Mouse (Mus musculus) embryonic facial prominence, embryonic 13.5 days (tissue): ENCODE results near the gene Stac3. TPM values are rescaled to one million over a fixed set of nuclear protein-coding genes. Genes with fewer than 3 reads are reported as not detected.

ENCODE experiments used
- ATAC-seq: fragments of 200-750 bp; cut with Nextera tagmentation; 2 replicates; pipeline ENCODE4 v1.8.0; 2017; ENCODE audit warnings: low read depth; ENCODE audit not compliant: insufficient number of reproducible peaks, insufficient read depth, low FRiP score, low TSS enrichment
- H3K27ac ChIP-seq: fragments of 300-500 bp; sonication (generic); 2 replicates; pipeline ENCODE4 v1.5.1; 2015; ENCODE audit warnings: moderate library complexity, mild to moderate bottlenecking, inconsistent platforms
- H3K27me3 ChIP-seq: fragments of 300-500 bp; sonication (generic); 2 replicates; pipeline ENCODE4 v1.6.1; 2015; ENCODE audit warnings: mild to moderate bottlenecking, inconsistent platforms
- H3K36me3 ChIP-seq: fragments of 300-500 bp; sonication (generic); 2 replicates; pipeline ENCODE4 v1.6.1; 2015; ENCODE audit warnings: mild to moderate bottlenecking, inconsistent platforms
- H3K4me1 ChIP-seq: fragments of 300-500 bp; sonication (generic); 2 replicates; pipeline ENCODE4 v1.6.1; 2015; ENCODE audit warnings: inconsistent platforms
- H3K4me2 ChIP-seq: fragments of 300-500 bp; sonication (generic); 2 replicates; pipeline ENCODE4 v1.6.1; 2015; ENCODE audit warnings: moderate library complexity, mild to moderate bottlenecking, inconsistent platforms
- H3K4me3 ChIP-seq: fragments of 300-500 bp; sonication (generic); 2 replicates; pipeline ENCODE4 v1.5.1; 2015; ENCODE audit warnings: mild to moderate bottlenecking, inconsistent platforms
- H3K9ac ChIP-seq: fragments of 300-500 bp; sonication (generic); 2 replicates; pipeline ENCODE4 v1.6.1; 2015; ENCODE audit warnings: mild to moderate bottlenecking, inconsistent platforms
- H3K9me3 ChIP-seq: fragments of 300-500 bp; sonication (generic); 2 replicates; pipeline ENCODE4 v1.6.1; 2016; ENCODE audit warnings: inconsistent platforms
- WGBS: fragments of 180-500 bp; shearing (Covaris S2); methylation state at CpG from one replicate; pipeline ENCODE4 v1.1.7; 2015; ENCODE audit warnings: mixed read lengths; 5-methylcytosine and 5-hydroxymethylcytosine counted together
- polyA plus RNA-seq: library from polyadenylated mRNA; unstranded; fragments of >200 nt; fragmentation: Nextera tagmentation; extraction: Ambion mirVana; gene quantifications from 2 replicates; pipeline ENCODE4 v1.2.1, GENCODE M21; 2015

The Stac3 gene
- polyA plus RNA-seq, 1 experiment from 2014 or later, result 2.0 TPM

- Histone ChIP-seq H3K27me3 (no peaks in the 10 kb centered on the region), H3K9me3 (no peaks in the 10 kb centered on the region), H3K4me1 (no peaks in the 10 kb centered on the region), H3K27ac (no peak overlapping the region), H3K9ac (no peak overlapping the region), H3K4me3 (no peak overlapping the region), H3K4me2 (no peak overlapping the region), H3K36me3 (peaks cover 99% of the 10 kb centered on the region)
- 91% methylated on average over 20 of the region's 20 CpGs for WGBS
- ATAC-seq, result no peak
Observed at GRCm38 (mm10) chr10:127544375-127544774, 42.9 kb downstream of the Stac3 start.

DNA sequence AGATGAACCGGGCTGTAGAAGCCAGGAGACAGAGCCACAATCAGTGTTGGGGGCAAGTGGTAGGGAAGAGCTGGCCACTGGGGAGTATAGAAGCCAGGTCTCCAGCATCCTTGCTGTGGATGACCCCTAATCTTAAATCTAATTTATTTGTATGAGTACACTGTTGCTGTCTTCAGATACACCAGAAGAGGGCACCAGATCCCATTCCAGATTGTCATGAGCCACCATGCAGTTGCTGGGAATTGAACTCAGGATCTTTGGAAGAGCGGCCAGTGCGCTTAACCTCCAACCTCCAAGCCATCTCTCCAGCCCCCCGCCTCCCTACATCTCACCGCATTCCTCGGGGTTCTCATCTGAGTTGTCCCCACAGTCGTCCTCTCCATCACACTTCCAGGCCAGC lies 45.0 kb downstream of the Stac3 start:
- Histone ChIP-seq H3K4me2 (no peak overlapping the region), H3K27me3 (no peaks in the 10 kb centered on the region), H3K4me3 (no peak overlapping the region), H3K9me3 (no peaks in the 10 kb centered on the region), H3K9ac (no peak overlapping the region), H3K36me3 (peaks cover 100% of the 10 kb centered on the region), H3K27ac (no peak overlapping the region), H3K4me1 (no peaks in the 10 kb centered on the region)
- 89% methylated on average over 7 of the region's 7 CpGs for WGBS
- no peak for ATAC-seq

DNA sequence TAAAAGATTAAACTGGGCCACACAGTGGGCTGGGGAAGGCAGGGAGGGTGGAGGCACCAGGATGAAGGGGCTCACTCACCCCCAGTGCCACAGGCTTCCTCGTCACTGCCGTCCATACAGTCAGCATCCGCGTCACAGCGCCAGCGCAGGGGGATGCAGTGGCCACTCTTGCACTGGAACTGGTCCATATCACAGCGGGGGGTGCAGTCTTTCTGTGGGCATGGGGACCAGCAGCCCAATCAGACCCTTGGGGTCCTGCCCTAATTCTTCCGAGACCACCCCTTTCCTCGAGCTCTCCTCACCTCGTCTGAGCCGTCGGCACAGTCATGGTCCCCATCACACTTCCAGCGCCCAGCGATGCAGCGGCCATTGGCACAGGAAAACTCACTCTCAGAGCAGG lies 46.8 kb downstream of the Stac3 start:
- Histone ChIP-seq H3K36me3 (peaks cover 100% of the 10 kb centered on the region), H3K27me3 (no peaks in the 10 kb centered on the region), H3K27ac (no peak overlapping the region), H3K9ac (no peak overlapping the region), H3K4me2 (no peak overlapping the region), H3K4me1 (no peaks in the 10 kb centered on the region), H3K9me3 (no peaks in the 10 kb centered on the region), H3K4me3 (no peak overlapping the region)
- ATAC-seq, result no peak
- WGBS, result 95% methylated on average over 15 of the region's 15 CpGs

DNA sequence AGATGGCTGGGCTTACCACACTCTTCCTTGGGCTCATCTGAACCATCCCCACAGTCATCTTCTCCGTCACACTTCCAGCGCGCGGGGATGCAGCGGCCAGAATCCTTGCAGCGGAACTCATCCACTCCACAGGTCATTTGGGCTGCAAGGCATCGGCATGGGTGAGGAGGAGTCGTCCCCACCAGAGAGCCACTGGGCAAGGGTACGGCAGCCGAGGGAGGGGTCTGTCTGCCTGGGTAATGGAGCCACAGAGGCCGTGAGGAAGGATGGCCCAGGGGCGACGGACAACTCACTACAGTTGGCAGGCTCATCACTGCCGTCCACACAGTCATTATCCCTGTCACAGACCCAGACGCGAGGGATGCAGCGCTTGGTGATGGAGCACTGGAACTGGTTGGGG lies 48.4 kb downstream of the Stac3 start:
- ATAC-seq, result no peak
- no peak overlapping the region for H3K4me2 ChIP-seq
- H3K36me3 ChIP-seq, result peaks cover 100% of the 10 kb centered on the region
- H3K9ac ChIP-seq, result no peak overlapping the region
- 89% methylated on average over 17 of the region's 17 CpGs for WGBS
- no peaks in the 10 kb centered on the region for H3K27me3 ChIP-seq
- H3K4me3 ChIP-seq, result no peak overlapping the region
- H3K27ac ChIP-seq, result no peak overlapping the region
- H3K4me1 ChIP-seq, result no peaks in the 10 kb centered on the region
- no peaks in the 10 kb centered on the region for H3K9me3 ChIP-seq

GRCm38 (mm10) chr10:127555703-127556102 lies 54.2 kb downstream of the Stac3 start:
- H3K9me3 ChIP-seq, result no peaks in the 10 kb centered on the region
- WGBS, result 73% methylated on average over 18 of the region's 18 CpGs
- H3K36me3 ChIP-seq, result peaks cover 100% of the 10 kb centered on the region
- no peak overlapping the region for H3K9ac ChIP-seq
- ATAC-seq, result no peak
- no peaks in the 10 kb centered on the region for H3K27me3 ChIP-seq
- no peak overlapping the region for H3K4me2 ChIP-seq
- no peak overlapping the region for H3K27ac ChIP-seq
- no peak overlapping the region for H3K4me3 ChIP-seq
- no peaks in the 10 kb centered on the region for H3K4me1 ChIP-seq

- ATAC-seq, result no peak
- peaks cover 100% of the 10 kb centered on the region for H3K36me3 ChIP-seq
- H3K27ac ChIP-seq, result no peak overlapping the region
- no peaks in the 10 kb centered on the region for H3K9me3 ChIP-seq
- WGBS, result 93% methylated on average over 13 of the region's 13 CpGs
- no peaks in the 10 kb centered on the region for H3K4me1 ChIP-seq
- H3K4me2 ChIP-seq, result no peak overlapping the region
- H3K4me3 ChIP-seq, result no peak overlapping the region
- no peak overlapping the region for H3K9ac ChIP-seq
- H3K27me3 ChIP-seq, result no peaks in the 10 kb centered on the region
Observed at GRCm38 (mm10) chr10:127557397-127557796, 55.9 kb downstream of the Stac3 start.

Other genes starting within 250 kb of the Stac3 start
- 6.7 and 8.1 TPM in 2 replicates for gene Kif5a, start 238.3 kb upstream of the Stac3 start, polyA plus RNA-seq
- 187 and 199 TPM in 2 replicates for gene Dctn2, start 235.3 kb upstream of the Stac3 start, polyA plus RNA-seq
- gene Mbd6, start 212.7 kb upstream of the Stac3 start, polyA plus RNA-seq, result 14.9 and 19.2 TPM in 2 replicates
- 113 and 128 TPM in 2 replicates for gene Mars, start 189.9 kb upstream of the Stac3 start, polyA plus RNA-seq
- gene Arhgap9, start 179.7 kb upstream of the Stac3 start, polyA plus RNA-seq, result 3.1 and 3.4 TPM in 2 replicates
- 17.5 and 19.8 TPM in 2 replicates for gene Gli1, start 159.7 kb upstream of the Stac3 start, polyA plus RNA-seq
- 0.07 TPM in 1 of 2 replicates, not detected in the other for gene Inhbe, start 147.3 kb upstream of the Stac3 start, polyA plus RNA-seq
- not detected in 2 replicates for gene Inhbc, start 131.3 kb upstream of the Stac3 start, polyA plus RNA-seq
- 57.7 and 58.8 TPM in 2 replicates for gene R3hdm2, start 121.4 kb upstream of the Stac3 start, polyA plus RNA-seq
- gene Ndufa4l2, start 13.3 kb downstream of the Stac3 start, polyA plus RNA-seq, result 20.0 and 32.7 TPM in 2 replicates
- 81.7 and 92.3 TPM in 2 replicates for gene Shmt2, start 20.8 kb downstream of the Stac3 start, polyA plus RNA-seq
- gene Nxph4, start 32.9 kb downstream of the Stac3 start, polyA plus RNA-seq, result 3.0 and 3.9 TPM in 2 replicates
- gene Lrp1, start 119.5 kb downstream of the Stac3 start, polyA plus RNA-seq, result 139 and 159 TPM in 2 replicates
- 21.1 and 22.0 TPM in 2 replicates for gene Stat6, start 141.3 kb downstream of the Stac3 start, polyA plus RNA-seq
- 9.1 and 10.6 TPM in 2 replicates for gene Nemp1, start 165.2 kb downstream of the Stac3 start, polyA plus RNA-seq
- 19.5 and 20.3 TPM in 2 replicates for gene Nab2, start 166.9 kb downstream of the Stac3 start, polyA plus RNA-seq
- 0.66 and 2.5 TPM in 2 replicates for gene Myo1a, start 203.5 kb downstream of the Stac3 start, polyA plus RNA-seq
- gene Tac2, start 222.8 kb downstream of the Stac3 start, polyA plus RNA-seq, result 0.55 TPM in 1 of 2 replicates, not detected in the other
- 3.7 TPM in 2 replicates for gene Zbtb39, start 237.9 kb downstream of the Stac3 start, polyA plus RNA-seq